Mouse (Mus musculus) brain, embryonic 14.5 days (tissue): ENCODE results near the gene Ppil6.

Experiments
- CTCF ChIP-seq: fragments of 200-500 bp; IDR thresholded peaks from 2 replicates; pipeline ENCODE4 v1.5.1; 2012; ENCODE audit warnings: inconsistent platforms, mild to moderate bottlenecking, moderate library complexity, borderline replicate concordance; ENCODE audit not compliant: insufficient read depth, insufficient read length; ENCODE audit errors: extremely low read depth
- POLR2A ChIP-seq: fragments of 200-500 bp; IDR thresholded peaks from 2 replicates; pipeline ENCODE4 v1.6.1; 2012; ENCODE audit warnings: mild to moderate bottlenecking, inconsistent platforms, borderline replicate concordance; ENCODE audit not compliant: poor library complexity, insufficient read depth, insufficient read length, severe bottlenecking; ENCODE audit errors: extremely low read depth

DNA sequence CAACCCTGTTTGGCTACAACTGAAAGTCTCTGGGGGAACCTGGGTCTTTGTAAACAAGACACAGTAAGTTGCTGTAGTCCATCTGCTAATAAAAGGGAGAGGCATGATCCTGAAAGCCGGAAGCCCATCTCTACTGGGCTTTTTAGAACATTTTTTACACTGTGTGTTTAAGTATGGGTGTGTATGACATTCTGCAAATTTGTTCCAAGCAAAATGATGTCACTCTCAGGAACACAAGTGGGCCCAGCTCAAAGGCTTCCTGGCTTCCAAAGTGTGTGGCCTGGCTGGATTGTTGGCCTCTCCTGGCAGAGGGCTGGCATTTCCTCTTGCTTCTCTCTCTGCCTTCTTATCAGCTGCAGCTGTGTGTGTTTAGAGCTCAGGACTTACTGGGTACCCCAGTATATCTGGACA lies 15.3 kb upstream of the Ppil6 start:
- TF ChIP-seq CTCF (no peak), POLR2A (no peak)
